Mouse (Mus musculus): Measurements from ENCODE around the gene Mvb12b. TPM values are rescaled to one million over a fixed set of nuclear protein-coding genes. Genes with fewer than 3 reads are reported as not detected.

Mvb12b gene
- total RNA-seq, 4 experiments from 2014 or later, result 82.6 to 92.2 (median 84.5) TPM

- DNase-seq (ENCODE audit: low spot score in 2 of 2), result peak; percentile 69 to 74
These were observed 102.2 kb downstream of the Mvb12b start for GRCm38 (mm10) chr2:33785596-33785995.

- no peak for DNase-seq (ENCODE audit: low spot score in 2 of 2)
These were observed 103.0 kb downstream of the Mvb12b start for GRCm38 (mm10) chr2:33784721-33785120.

- no peak for DNase-seq (ENCODE audit: low spot score in 2 of 2)
These were observed 104.3 kb downstream of the Mvb12b start for GRCm38 (mm10) chr2:33783419-33783818.

- DNase-seq (ENCODE audit: low spot score in 2 of 2), result no peak
These were observed 105.9 kb downstream of the Mvb12b start for GRCm38 (mm10) chr2:33781655-33782400.

- no peak for DNase-seq (ENCODE audit: low spot score in 2 of 2)
These were observed 109.3 kb downstream of the Mvb12b start for GRCm38 (mm10) chr2:33778466-33778865.

GRCm38 (mm10) chr2:33777051-33777450, 110.7 kb downstream of the Mvb12b start:
- DNase-seq (ENCODE audit: low spot score in 2 of 2), result no peak

- DNase-seq (ENCODE audit: low spot score in 2 of 2), result no peak
These were observed 112.9 kb downstream of the Mvb12b start for GRCm38 (mm10) chr2:33774884-33775283.

GRCm38 (mm10) chr2:33774106-33774505, 113.6 kb downstream of the Mvb12b start:
- no peak for DNase-seq (ENCODE audit: low spot score in 2 of 2)

- DNase-seq (ENCODE audit: low spot score in 2 of 2), result no peak
These were observed 115.3 kb downstream of the Mvb12b start for GRCm38 (mm10) chr2:33772439-33772838.

GRCm38 (mm10) chr2:33771388-33771787, 116.4 kb downstream of the Mvb12b start:
- no peak for DNase-seq (ENCODE audit: low spot score in 2 of 2)

- no peak for DNase-seq (ENCODE audit: low spot score in 2 of 2)
These were observed 117.1 kb downstream of the Mvb12b start for GRCm38 (mm10) chr2:33770526-33771130.

GRCm38 (mm10) chr2:33764476-33764875, 123.3 kb downstream of the Mvb12b start:
- DNase-seq (ENCODE audit: low spot score in 2 of 2), result no peak

- DNase-seq (ENCODE audit: low spot score in 2 of 2), result no peak
These were observed 125.5 kb downstream of the Mvb12b start for GRCm38 (mm10) chr2:33762210-33762609.

GRCm38 (mm10) chr2:33760571-33760991, 127.2 kb downstream of the Mvb12b start:
- peak; percentile 64 to 71 for DNase-seq (ENCODE audit: low spot score in 2 of 2)

- DNase-seq (ENCODE audit: low spot score in 2 of 2), result no peak
These were observed 128.3 kb downstream of the Mvb12b start for GRCm38 (mm10) chr2:33759447-33759846.

GRCm38 (mm10) chr2:33755633-33756020, 132.1 kb downstream of the Mvb12b start:
- DNase-seq (ENCODE audit: low spot score in 2 of 2), result peak; percentile 33 to 55

- no peak for DNase-seq (ENCODE audit: low spot score in 2 of 2)
These were observed 132.6 kb downstream of the Mvb12b start for GRCm38 (mm10) chr2:33754980-33755632.

- no peak for DNase-seq (ENCODE audit: low spot score in 2 of 2)
These were observed 133.5 kb downstream of the Mvb12b start for GRCm38 (mm10) chr2:33754317-33754633.

- DNase-seq (ENCODE audit: low spot score in 2 of 2), result peak; percentile 81 to 85
These were observed 134.0 kb downstream of the Mvb12b start for GRCm38 (mm10) chr2:33753630-33754316.

- DNase-seq (ENCODE audit: low spot score in 2 of 2), result no peak
These were observed 137.1 kb downstream of the Mvb12b start for GRCm38 (mm10) chr2:33750611-33751010.

- peak; percentile 76 to 91 for DNase-seq (ENCODE audit: low spot score in 2 of 2)
These were observed 141.3 kb downstream of the Mvb12b start for GRCm38 (mm10) chr2:33746471-33746870.

GRCm38 (mm10) chr2:33745724-33746123, 142.0 kb downstream of the Mvb12b start:
- no peak for DNase-seq (ENCODE audit: low spot score in 2 of 2)

Measured in layer of hippocampus, adult 8-10 months (tissue).